ENCODE assay signal across 10 mouse cellular contexts in the genomic region with DNA sequence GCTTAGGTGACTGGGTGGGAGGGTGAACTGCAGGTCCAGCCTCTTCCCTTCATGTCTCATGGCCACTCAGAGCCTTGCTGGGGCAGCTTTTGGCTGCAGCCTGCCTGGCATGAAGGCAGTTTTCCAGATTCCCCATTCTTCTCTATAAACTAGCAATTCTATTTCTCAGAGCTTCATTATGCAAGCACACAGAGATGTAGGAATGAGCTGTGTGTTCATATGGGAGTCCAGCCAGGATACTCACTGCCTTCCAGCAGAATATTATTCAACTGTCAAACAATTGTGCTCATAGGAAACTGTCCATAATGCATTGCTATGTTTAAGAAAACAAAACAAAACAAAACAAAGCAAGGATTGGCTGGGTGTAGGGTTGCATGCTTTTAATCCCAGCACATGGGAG. TPM values are rescaled to one million over a fixed set of nuclear protein-coding genes. Genes with fewer than 3 reads are reported as not detected.
DNase-seq lines count a peak whose midpoint lies in the region; ATAC-seq and TF ChIP-seq lines count a peak whose summit lies in the region.
"Had no signal": no experiment of that assay in that cellular context is flagged by ENCODE, and none has a peak within 500 bp of the region (broad histone marks: within the 10 kb centered on the region; RNA-seq: fewer than 3 reads in every experiment).

No protein-coding gene starts in this region.

- ATAC-seq in midbrain, embryonic 15.5 days (replicated peaks), result no peak

- peak overlapping the region; percentile 80 for H3K27ac ChIP-seq in gastrocnemius, adult 2 months
- H3K27ac ChIP-seq in midbrain, embryonic 15.5 days, result 0 out of 2 replicates have a peak overlapping the region, but pooled peaks have one; percentile 31
- H3K27ac ChIP-seq: embryonic facial prominence, embryonic 12.5 days had no signal

- H3K4me1 ChIP-seq in midbrain, embryonic 15.5 days, result peaks cover 47% of the 10 kb centered on the region

- H3K4me2 ChIP-seq in midbrain, embryonic 15.5 days, result no peak overlapping the region
- H3K4me2 ChIP-seq: embryonic facial prominence, embryonic 12.5 days had no signal

- H3K4me3 ChIP-seq in gastrocnemius, adult 2 months, result peak overlapping the region; percentile 49
- no peak overlapping the region for H3K4me3 ChIP-seq in midbrain, embryonic 15.5 days
- H3K4me3 ChIP-seq: embryonic facial prominence, embryonic 12.5 days had no signal

- H3K9me3 ChIP-seq in midbrain, embryonic 15.5 days, result no peaks in the 10 kb centered on the region
- H3K9me3 ChIP-seq: embryonic facial prominence, embryonic 12.5 days had no signal

- no peaks in the 10 kb centered on the region for H3K27me3 ChIP-seq in midbrain, embryonic 15.5 days (replicated peaks)
- H3K27me3 ChIP-seq: embryonic facial prominence, embryonic 12.5 days had no signal

- intact Hi-C loops in gastrocnemius, adult 2 months (cut with DNase I), result loop anchor here (1.0 to 5.0 kb wide), 2 partner anchors 38 to 49 kb away; no protein-coding TSS in a partner anchor

- no peak for DNase-seq in gastrocnemius, adult 2 months
- DNase-seq in gastrocnemius, adult 8-10 months (ENCODE audit: low spot score in 2 of 2), result no peak
- DNase-seq in left cerebral cortex, adult 18-20 months (ENCODE audit: low spot score in 2 of 2), result peak; percentile 16 to 40
- DNase-seq in left cerebral cortex, adult 11 months (ENCODE audit: low spot score), result no peak
- peak; percentile 78 for DNase-seq in brain, adult 2 months (ENCODE audit: low read depth, low spot score)
- no peak for DNase-seq in urinary bladder, adult 18-20 months (ENCODE audit: low spot score in 2 of 2)
- DNase-seq in gastrocnemius, adult 18-20 months (ENCODE audit: low spot score), result no peak
- DNase-seq: adrenal gland, adult 8-10 months had no signal

- H3K36me3 ChIP-seq in midbrain, embryonic 15.5 days (replicated peaks), result no peaks in the 10 kb centered on the region
- H3K36me3 ChIP-seq: embryonic facial prominence, embryonic 12.5 days had no signal

- H3K9ac ChIP-seq in midbrain, embryonic 15.5 days, result no peak overlapping the region
- H3K9ac ChIP-seq: embryonic facial prominence, embryonic 12.5 days had no signal

- no peak for TF ChIP-seq CTCF in gastrocnemius, adult 2 months (IDR thresholded peaks at IDR 0.05)

RNA-seq across cellular contexts. Expression of a gene that starts 50.2 kb away (rescaled TPM):
- 100 to 1,000 TPM; 135 to 139 TPM for total RNA-seq in gastrocnemius, adult 2 months (2021)
- total RNA-seq in gastrocnemius, adult 8-10 months (2022), result 100 to 1,000 TPM; 152 to 187 (median 158) TPM
- total RNA-seq in left cerebral cortex, adult 18-20 months (2021), result 100 to 1,000 TPM in 1 of 2 experiments, 10 to 100 TPM in 1; 91.4 to 100 TPM
- 24.2 and 25.6 TPM in 2 replicates for polyA plus RNA-seq in midbrain, embryonic 15.5 days (2015; fragmentation: Nextera tagmentation; extraction: Ambion mirVana)
- 100 to 1,000 TPM; 137 to 155 TPM for total RNA-seq in gastrocnemius, adult 18-20 months (2021)

Comparison
In these comparisons a context has a peak if more than half of its experiments do, and no peak if none do; other contexts are left out.
1. DNase-seq: peak in left cerebral cortex, adult 18-20 months (2 of 2) and brain, adult 2 months (single experiment); none in gastrocnemius, adult 2 months (single experiment), gastrocnemius, adult 8-10 months (0 of 2), left cerebral cortex, adult 11 months (single experiment), urinary bladder, adult 18-20 months (0 of 2) and gastrocnemius, adult 18-20 months (single experiment).